8 mouse cellular contexts compared by ENCODE assay signal in genomic region chr11:69416921-69417448, GRCm38 (mm10). TPM values are rescaled to one million over a fixed set of nuclear protein-coding genes. Genes with fewer than 3 reads are reported as not detected.
DNase-seq lines count a peak whose midpoint lies in the region; ATAC-seq and TF ChIP-seq lines count a peak whose summit lies in the region.

No protein-coding gene starts in this region.

- 7% methylated on average over 8 of the region's 8 CpGs for WGBS in kidney, embryonic 16.5 days
- WGBS in hindbrain, postnatal 0 days: 6% methylated on average over 8 of the region's 8 CpGs

- TF ChIP-seq CTCF in cortical plate, adult 2 months (IDR thresholded peaks at IDR 0.05; ENCODE audit: extremely low read depth, insufficient read depth, low read length): no peak
- TF ChIP-seq CTCF in hindbrain, postnatal 0 days (IDR thresholded peaks at IDR 0.05; ENCODE audit: low read depth): no peak

- H3K79me2 ChIP-seq in myocyte (ENCODE audit: control insufficient read depth, insufficient read depth): peaks cover 24% of the 10 kb centered on the region

- H3K36me3 ChIP-seq in kidney, embryonic 16.5 days (ENCODE audit: insufficient read depth, low read length): no peaks in the 10 kb centered on the region; the same call in 1 of the 2 replicates
- no peaks in the 10 kb centered on the region for H3K36me3 ChIP-seq in hindbrain, postnatal 0 days (ENCODE audit: insufficient read depth, low read length)
- peaks cover 13% of the 10 kb centered on the region for H3K36me3 ChIP-seq in myocyte (ENCODE audit: control insufficient read depth, insufficient read depth)

- no peak for ATAC-seq in kidney, embryonic 16.5 days (ENCODE audit: low FRiP score, low TSS enrichment)
- ATAC-seq in hindbrain, postnatal 0 days: no peak

- peak overlapping the region; percentile 81 for H3K4me3 ChIP-seq in kidney, embryonic 16.5 days (ENCODE audit: low read length)
- H3K4me3 ChIP-seq in cortical plate, adult 2 months (ENCODE audit: insufficient read depth, low read length): peak overlapping the region; percentile 42; the same call in 1 of the 2 replicates
- H3K4me3 ChIP-seq in hindbrain, postnatal 0 days (ENCODE audit: low read length): peak overlapping the region; percentile 67
- peak overlapping the region; percentile 100 for H3K4me3 ChIP-seq in myocyte

- H3K27me3 ChIP-seq in kidney, embryonic 16.5 days (ENCODE audit: insufficient read depth, low read length): peaks cover 15% of the 10 kb centered on the region
- no peaks in the 10 kb centered on the region for H3K27me3 ChIP-seq in hindbrain, postnatal 0 days (ENCODE audit: insufficient read depth, low read length)
- no peaks in the 10 kb centered on the region for H3K27me3 ChIP-seq in myocyte (ENCODE audit: control insufficient read depth, insufficient read depth, insufficient read length)

- TF ChIP-seq POLR2A in cortical plate, adult 2 months (IDR thresholded peaks at IDR 0.05; ENCODE audit: extremely low read depth, insufficient read depth, low read length): no peak
- TF ChIP-seq POLR2A in myocyte (IDR thresholded peaks at IDR 0.05; ENCODE audit: insufficient read length, low read depth): peak; percentile 39

- no peak overlapping the region for H3ac ChIP-seq in myocyte (ENCODE audit: control insufficient read depth, insufficient read length)

- H3K4me2 ChIP-seq in kidney, embryonic 16.5 days (replicated peaks; ENCODE audit: low read depth, low read length): peak overlapping the region; percentile 97
- H3K4me2 ChIP-seq in hindbrain, postnatal 0 days (ENCODE audit: low read depth, low read length): peak overlapping the region; percentile 98
- H3K4me2 ChIP-seq in myocyte (ENCODE audit: low read depth): peak overlapping the region; percentile 98

- H3K9me3 ChIP-seq in kidney, embryonic 16.5 days (ENCODE audit: low read length): no peaks in the 10 kb centered on the region
- H3K9me3 ChIP-seq in hindbrain, postnatal 0 days (ENCODE audit: low read length): no peaks in the 10 kb centered on the region

- H3K27ac ChIP-seq in kidney, embryonic 16.5 days (ENCODE audit: low read length): peak overlapping the region; percentile 99
- H3K27ac ChIP-seq in cortical plate, adult 2 months (ENCODE audit: insufficient read depth, low read length): 0 out of 2 replicates have a peak overlapping the region, but pooled peaks have one; percentile 31
- peak overlapping the region; percentile 99 for H3K27ac ChIP-seq in hindbrain, postnatal 0 days

- peak overlapping the region; percentile 55 for H3K9ac ChIP-seq in kidney, embryonic 16.5 days (replicated peaks; ENCODE audit: low read length)
- peak overlapping the region; percentile 62 for H3K9ac ChIP-seq in hindbrain, postnatal 0 days (replicated peaks; ENCODE audit: low read length)

- DNase-seq in kidney, postnatal 4 days: no peak
- peak; percentile 11 for DNase-seq in hindbrain, postnatal 0 days (ENCODE audit: low spot score)
- no peak for DNase-seq in Muller cell, postnatal 12 days (ENCODE audit: inconsistent ontology term)
- DNase-seq in urinary bladder, postnatal 14 days (ENCODE audit: low spot score): no peak
- DNase-seq in thymus, postnatal 14 days: no peak

- peaks cover 66% of the 10 kb centered on the region for H3K4me1 ChIP-seq in kidney, embryonic 16.5 days (ENCODE audit: insufficient read depth, low read length)
- peaks cover 3% of the 10 kb centered on the region; the same call in 1 of the 2 replicates for H3K4me1 ChIP-seq in cortical plate, adult 2 months (ENCODE audit: control insufficient read depth, insufficient read depth, low read length)
- peaks cover 46% of the 10 kb centered on the region for H3K4me1 ChIP-seq in hindbrain, postnatal 0 days (ENCODE audit: insufficient read depth, low read length)

TF ChIP-seq in myocyte, 11 proteins besides CTCF, POLR2A, EP300 and RAD21:
- TF ChIP-seq TCF3 (IDR thresholded peaks at IDR 0.05; ENCODE audit: insufficient read length, low read depth) (no peak), TCF12 (IDR thresholded peaks at IDR 0.05; ENCODE audit: insufficient read depth, poor library complexity, severe bottlenecking) (peak; percentile 59), MYOD1 (IDR thresholded peaks at IDR 0.05; ENCODE audit: control insufficient read depth in 1 of 3, insufficient read length in 2 of 3, low read depth in 2 of 3) (peak; percentile 38 to 82 (median 58)), MYOG (IDR thresholded peaks at IDR 0.05; ENCODE audit: control insufficient read depth in 1 of 3, insufficient read depth in 1 of 3, insufficient read length in 2 of 3, low read depth in 2 of 3) (peak; percentile 9 to 86 (median 68))

RNA-seq across cellular contexts. Expression of gene Kdm6b, which starts 3.5 kb away (rescaled TPM):
- polyA plus RNA-seq in kidney, embryonic 16.5 days (2015; fragmentation: Nextera tagmentation; extraction: Ambion mirVana): 26.0 and 31.3 TPM in 2 replicates
- 5.0 and 5.3 TPM in 2 replicates for polyA plus RNA-seq in cortical plate, adult 2 months (2012; rRNA removed)
- total RNA-seq in hindbrain, postnatal 0 days (2014; rRNA removed): 8.0 and 10.5 TPM in 2 replicates
- polyA plus RNA-seq in hindbrain, postnatal 0 days (2015; fragmentation: Nextera tagmentation; extraction: Ambion mirVana): 20.5 and 22.3 TPM in 2 replicates
- polyA plus RNA-seq in myocyte (2012; fragmentation: generic; extraction: Trizol): 31.0 TPM

RNA-seq across cellular contexts. Expression of gene Tmem88, which starts 19.0 kb away (rescaled TPM):
- polyA plus RNA-seq in kidney, embryonic 16.5 days (2015; fragmentation: Nextera tagmentation; extraction: Ambion mirVana): 46.5 and 47.7 TPM in 2 replicates
- polyA plus RNA-seq in cortical plate, adult 2 months (2012; rRNA removed): 6.5 and 6.8 TPM in 2 replicates
- 3.8 and 4.3 TPM in 2 replicates for total RNA-seq in hindbrain, postnatal 0 days (2014; rRNA removed)
- polyA plus RNA-seq in hindbrain, postnatal 0 days (2015; fragmentation: Nextera tagmentation; extraction: Ambion mirVana): 8.7 and 9.5 TPM in 2 replicates
- 0.16 TPM for polyA plus RNA-seq in myocyte (2012; fragmentation: generic; extraction: Trizol)

RNA-seq across cellular contexts. Expression of gene Cyb5d1, which starts 21.6 kb away (rescaled TPM):
- polyA plus RNA-seq in kidney, embryonic 16.5 days (2015; fragmentation: Nextera tagmentation; extraction: Ambion mirVana): 34.0 and 37.3 TPM in 2 replicates
- polyA plus RNA-seq in cortical plate, adult 2 months (2012; rRNA removed): 34.3 and 35.6 TPM in 2 replicates
- 21.8 and 26.9 TPM in 2 replicates for total RNA-seq in hindbrain, postnatal 0 days (2014; rRNA removed)
- polyA plus RNA-seq in hindbrain, postnatal 0 days (2015; fragmentation: Nextera tagmentation; extraction: Ambion mirVana): 18.5 and 22.2 TPM in 2 replicates
- polyA plus RNA-seq in myocyte (2012; fragmentation: generic; extraction: Trizol): 23.0 TPM

RNA-seq across cellular contexts. Expression of gene Naa38, which starts 21.7 kb away (rescaled TPM):
- 142 and 150 TPM in 2 replicates for polyA plus RNA-seq in kidney, embryonic 16.5 days (2015; fragmentation: Nextera tagmentation; extraction: Ambion mirVana)
- 215 and 222 TPM in 2 replicates for polyA plus RNA-seq in cortical plate, adult 2 months (2012; rRNA removed)
- total RNA-seq in hindbrain, postnatal 0 days (2014; rRNA removed): 77.1 and 99.0 TPM in 2 replicates
- 162 and 163 TPM in 2 replicates for polyA plus RNA-seq in hindbrain, postnatal 0 days (2015; fragmentation: Nextera tagmentation; extraction: Ambion mirVana)
- polyA plus RNA-seq in myocyte (2012; fragmentation: generic; extraction: Trizol): 126 TPM

RNA-seq across cellular contexts. Expression of gene Chd3, which starts 47.8 kb away (rescaled TPM):
- 58.6 and 67.2 TPM in 2 replicates for polyA plus RNA-seq in kidney, embryonic 16.5 days (2015; fragmentation: Nextera tagmentation; extraction: Ambion mirVana)
- polyA plus RNA-seq in cortical plate, adult 2 months (2012; rRNA removed): 242 and 274 TPM in 2 replicates
- 252 and 255 TPM in 2 replicates for total RNA-seq in hindbrain, postnatal 0 days (2014; rRNA removed)
- 46.6 and 49.7 TPM in 2 replicates for polyA plus RNA-seq in hindbrain, postnatal 0 days (2015; fragmentation: Nextera tagmentation; extraction: Ambion mirVana)
- polyA plus RNA-seq in myocyte (2012; fragmentation: generic; extraction: Trizol): 148 TPM

Comparison
In these comparisons a context has a peak if more than half of its experiments do, and no peak if none do; other contexts are left out.
1. H3K27ac ChIP-seq: peak in every context shown above with its lines; median percentile 99 in kidney, embryonic 16.5 days; 99 in hindbrain, postnatal 0 days; 31 in cortical plate, adult 2 months.
2. H3K4me3 ChIP-seq: peak in every context shown above with its lines; median percentile 100 in myocyte; 81 in kidney, embryonic 16.5 days; 67 in hindbrain, postnatal 0 days; 42 in cortical plate, adult 2 months.